Mouse (Mus musculus) midbrain, embryonic 11.5 days (tissue): ENCODE results near the gene Mtus2. TPM values are rescaled to one million over a fixed set of nuclear protein-coding genes. Genes with fewer than 3 reads are reported as not detected.
"Not testable (repeated sequence)": the region's sequence is repeated elsewhere in the genome, so short reads cannot be mapped to it uniquely, and the experiment has no call there.

Source experiments
- ATAC-seq: fragments of 200-750 bp; cut with Nextera tagmentation; 2 replicates; pipeline ENCODE4 v1.8.0; 2017; ENCODE audit warnings: moderate TSS enrichment, moderate library complexity; ENCODE audit not compliant: low FRiP score
- DNase-seq: peaks from one replicate; pipeline ENCODE4 v3.0.0; 2015; ENCODE audit warnings: low spot score; ENCODE audit errors: missing footprints
- H3K27ac ChIP-seq: fragments of 300-500 bp; sonication (generic); 2 replicates; pipeline ENCODE4 v1.5.1; 2014; ENCODE audit warnings: low read depth, low read length
- H3K27me3 ChIP-seq: fragments of 300-500 bp; sonication (generic); 2 replicates; pipeline ENCODE4 v1.6.1; 2014; ENCODE audit warnings: mild to moderate bottlenecking, low read length, moderate library complexity, mixed read lengths; ENCODE audit not compliant: control insufficient read depth, insufficient read depth
- H3K36me3 ChIP-seq: fragments of 300-500 bp; sonication (generic); 2 replicates; pipeline ENCODE4 v1.6.1; 2014; ENCODE audit warnings: mild to moderate bottlenecking, low read length, moderate library complexity, mixed read lengths; ENCODE audit not compliant: control insufficient read depth, insufficient read depth
- H3K4me1 ChIP-seq: fragments of 300-500 bp; sonication (generic); 2 replicates; pipeline ENCODE4 v1.6.1; 2014; ENCODE audit warnings: low read length; ENCODE audit not compliant: control insufficient read depth, insufficient read depth
- H3K4me2 ChIP-seq: fragments of 300-500 bp; sonication (generic); 2 replicates; pipeline ENCODE4 v1.6.1; 2014; ENCODE audit warnings: mild to moderate bottlenecking, moderate library complexity
- H3K4me3 ChIP-seq: fragments of 300-500 bp; sonication (generic); 2 replicates; pipeline ENCODE4 v1.5.1; 2014; ENCODE audit warnings: low read depth, low read length
- H3K9ac ChIP-seq: fragments of 300-500 bp; sonication (generic); 2 replicates; pipeline ENCODE4 v1.6.1; 2014; ENCODE audit warnings: low read length
- H3K9me3 ChIP-seq: fragments of 300-500 bp; sonication (generic); 2 replicates; pipeline ENCODE4 v1.6.1; 2016; ENCODE audit warnings: low read length; ENCODE audit not compliant: control insufficient read depth
- WGBS: fragments of 180-500 bp; shearing (Covaris S2); extraction: QIAGEN DNeasy Blood & Tissue Kit; methylation state at CpG from one replicate; pipeline ENCODE4 v1.1.7; 2014; 5-methylcytosine and 5-hydroxymethylcytosine counted together
- polyA plus RNA-seq: library from polyadenylated mRNA; unstranded; fragments of >200 nt; fragmentation: Nextera tagmentation; extraction: Ambion mirVana; gene quantifications from 2 replicates; pipeline ENCODE4 v1.2.1, GENCODE M21; 2014

Gene Mtus2
- polyA plus RNA-seq, 1 experiment from 2014 or later, result 13.8 TPM

DNA sequence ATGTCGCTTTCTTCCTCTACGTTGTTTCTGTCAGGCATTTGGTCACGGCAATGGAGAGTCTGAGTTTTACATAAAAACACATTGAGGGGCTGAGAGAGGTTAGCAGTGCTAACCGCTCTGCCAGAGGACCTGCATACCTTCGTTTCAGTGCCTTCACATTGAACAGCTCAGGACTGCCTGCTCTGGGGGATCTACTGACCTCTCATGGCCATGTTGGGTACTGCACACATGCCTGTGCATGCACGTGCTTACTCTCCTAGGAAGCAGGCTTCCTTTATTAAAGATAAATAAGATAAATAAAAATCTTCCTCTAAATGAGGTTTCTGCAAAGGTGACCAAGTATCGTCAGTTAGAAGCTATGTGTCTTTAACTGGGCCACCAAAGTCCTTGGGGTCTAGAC is 336.2 kb downstream of the Mtus2 start:
- Histone ChIP-seq H3K27ac (no peak overlapping the region), H3K9me3 (no peaks in the 10 kb centered on the region; the same call in 1 of the 2 replicates), H3K27me3 (no peaks in the 10 kb centered on the region), H3K36me3 (no peaks in the 10 kb centered on the region), H3K4me3 (no peak overlapping the region), H3K4me2 (no peak overlapping the region), H3K9ac (no peak overlapping the region), H3K4me1 (no peaks in the 10 kb centered on the region)
- 83% methylated on average over 7 of the region's 7 CpGs for WGBS
- ATAC-seq (no peak), DNase-seq (no peak)

- Histone ChIP-seq H3K9ac (no peak overlapping the region), H3K4me2 (no peak overlapping the region), H3K4me3 (no peak overlapping the region), H3K27ac (no peak overlapping the region), H3K36me3 (no peaks in the 10 kb centered on the region), H3K9me3 (no peaks in the 10 kb centered on the region), H3K4me1 (no peaks in the 10 kb centered on the region), H3K27me3 (no peaks in the 10 kb centered on the region)
- ATAC-seq (no peak), DNase-seq (no peak)
- 84% methylated on average over 11 of the region's 11 CpGs for WGBS
Observed at GRCm38 (mm10) chr5:148302968-148303367, 345.8 kb downstream of the Mtus2 start.

DNA sequence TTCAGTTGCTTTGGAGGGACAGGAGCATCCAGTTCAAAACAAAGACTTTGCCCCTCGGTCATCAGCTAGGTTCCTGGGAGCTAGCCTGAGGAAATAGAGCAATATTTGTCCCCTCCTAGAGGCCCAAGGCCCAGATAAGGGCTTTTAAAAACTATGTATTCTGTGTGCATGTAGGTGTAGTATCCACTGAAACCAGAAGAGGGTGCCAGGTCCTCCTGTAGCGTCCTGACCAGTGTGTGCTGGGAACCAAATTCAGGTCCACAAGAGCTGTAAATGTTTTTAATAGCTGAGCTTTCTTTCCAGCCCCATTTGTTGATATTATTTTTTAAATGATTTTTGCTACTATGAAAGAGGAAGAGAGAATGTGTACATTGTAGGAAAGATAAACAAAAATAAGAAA is 347.0 kb downstream of the Mtus2 start:
- no peak overlapping the region for H3K4me2 ChIP-seq
- H3K27me3 ChIP-seq, result no peaks in the 10 kb centered on the region
- DNase-seq (no peak), ATAC-seq (no peak)
- no peak overlapping the region for H3K27ac ChIP-seq
- no peak overlapping the region for H3K4me3 ChIP-seq
- WGBS, result 84% methylated on average over 2 of the region's 2 CpGs
- no peaks in the 10 kb centered on the region for H3K4me1 ChIP-seq
- H3K9ac ChIP-seq, result no peak overlapping the region
- H3K9me3 ChIP-seq, result no peaks in the 10 kb centered on the region
- no peaks in the 10 kb centered on the region for H3K36me3 ChIP-seq

DNA sequence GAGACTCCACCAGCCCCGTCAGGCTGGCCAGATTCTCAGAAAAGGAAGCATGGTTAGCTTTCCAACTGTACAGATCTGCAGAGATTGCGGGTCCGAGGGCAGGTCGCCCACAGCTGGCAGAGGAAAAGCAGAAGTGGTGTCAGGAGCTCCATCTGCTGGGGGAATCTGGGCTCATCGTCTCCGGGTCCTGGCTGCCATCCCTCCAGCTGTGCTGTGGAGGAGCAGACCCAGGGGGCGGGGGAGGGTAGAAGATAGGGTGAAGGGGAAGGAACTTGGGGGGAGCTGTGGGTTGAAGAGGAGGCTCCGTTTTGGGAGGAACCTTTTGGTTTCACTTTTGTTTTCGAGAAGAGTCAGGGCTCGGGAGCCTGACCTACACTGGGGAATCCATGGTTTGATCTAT is 353.7 kb downstream of the Mtus2 start:
- 76% methylated on average over 10 of the region's 10 CpGs for WGBS

DNA sequence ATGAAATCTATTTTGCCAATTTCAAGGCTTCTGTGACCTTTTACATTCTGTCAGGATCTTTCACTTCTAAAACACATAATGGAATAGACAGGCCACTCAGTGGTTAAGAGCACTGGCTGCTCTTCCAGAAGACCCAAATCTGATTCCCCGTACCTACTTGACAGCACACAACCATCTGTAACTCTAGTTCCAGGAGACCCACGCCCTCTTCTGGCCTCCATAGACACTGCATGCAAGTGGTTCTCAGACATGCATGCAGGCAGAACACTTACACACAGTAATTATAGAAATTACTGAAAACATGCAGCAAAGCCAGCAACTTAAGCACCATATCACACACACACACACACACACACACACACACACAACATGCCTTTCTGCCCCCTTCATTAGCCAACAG is 355.3 kb downstream of the Mtus2 start:
- ATAC-seq (no peak), DNase-seq (no peak)
- H3K27ac ChIP-seq, result no peak overlapping the region
- no peaks in the 10 kb centered on the region for H3K9me3 ChIP-seq
- no peaks in the 10 kb centered on the region for H3K4me1 ChIP-seq
- no peaks in the 10 kb centered on the region for H3K27me3 ChIP-seq
- no peak overlapping the region for H3K9ac ChIP-seq
- H3K4me2 ChIP-seq, result no peak overlapping the region
- WGBS, result 57% methylated on average over 2 of the region's 2 CpGs
- no peaks in the 10 kb centered on the region for H3K36me3 ChIP-seq
- no peak overlapping the region for H3K4me3 ChIP-seq

More for the DNA sequence above, 353.7 kb downstream of the Mtus2 start:
- DNase-seq (no peak), ATAC-seq (no peak)
- Histone ChIP-seq H3K27me3 (no peaks in the 10 kb centered on the region), H3K9me3 (no peaks in the 10 kb centered on the region), H3K27ac (no peak overlapping the region), H3K4me1 (no peaks in the 10 kb centered on the region), H3K36me3 (no peaks in the 10 kb centered on the region), H3K4me2 (no peak overlapping the region), H3K9ac (no peak overlapping the region), H3K4me3 (no peak overlapping the region)

DNA sequence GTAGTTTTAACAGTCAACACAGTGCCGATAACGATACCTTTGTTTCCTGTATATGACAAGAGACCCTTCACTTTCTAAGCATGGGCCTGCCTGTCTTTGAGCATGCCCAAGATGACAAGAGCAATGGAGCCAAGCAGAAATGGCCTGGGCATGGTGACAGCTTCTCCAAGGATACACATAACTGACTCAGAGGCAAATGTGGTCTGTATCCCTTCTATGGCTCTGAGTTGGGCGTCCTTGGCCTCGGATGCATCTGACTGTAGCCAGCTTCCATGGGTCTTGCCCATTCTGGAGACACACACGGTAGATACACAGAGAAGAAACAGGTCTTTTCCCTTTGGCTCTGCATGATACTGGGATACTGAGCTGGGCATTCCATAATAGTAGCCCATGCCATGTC is 357.8 kb downstream of the Mtus2 start:
- no peaks in the 10 kb centered on the region for H3K4me1 ChIP-seq
- H3K4me3 ChIP-seq, result no peak overlapping the region
- H3K4me2 ChIP-seq, result no peak overlapping the region
- H3K27ac ChIP-seq, result no peak overlapping the region
- H3K27me3 ChIP-seq, result no peaks in the 10 kb centered on the region
- DNase-seq (no peak), ATAC-seq (no peak)
- H3K36me3 ChIP-seq, result no peaks in the 10 kb centered on the region
- 92% methylated on average over 5 of the region's 5 CpGs for WGBS
- H3K9ac ChIP-seq, result no peak overlapping the region
- no peaks in the 10 kb centered on the region for H3K9me3 ChIP-seq

DNA sequence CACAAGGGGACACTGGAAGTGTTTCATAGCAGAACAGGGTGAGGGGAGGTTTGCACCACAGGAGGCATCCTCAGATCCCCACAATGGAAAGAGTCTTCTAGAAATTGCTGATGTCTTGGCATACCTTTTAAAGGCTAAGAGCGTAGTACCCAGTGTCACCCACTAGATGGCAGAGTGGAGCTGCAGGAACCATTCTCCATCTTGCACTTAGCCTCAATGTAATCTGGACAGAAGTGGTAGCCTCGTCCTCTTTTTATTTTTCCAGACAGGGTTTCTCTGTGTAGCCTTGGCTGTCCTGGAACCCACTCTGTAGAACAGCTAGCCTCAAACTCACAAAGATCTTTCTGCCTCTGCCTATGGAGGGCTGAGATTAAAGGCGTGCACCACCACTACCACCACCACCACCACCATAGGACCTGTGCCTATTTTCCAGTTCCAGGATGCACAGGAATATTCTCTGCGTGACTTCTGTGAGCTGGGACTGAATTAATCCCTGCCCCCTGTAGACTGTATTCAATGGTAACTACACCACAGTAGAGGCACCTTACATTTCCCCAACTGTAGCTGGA is 368.3 kb downstream of the Mtus2 start:
- no peaks in the 10 kb centered on the region for H3K9me3 ChIP-seq
- 48% methylated on average over 4 of the region's 4 CpGs for WGBS
- no peak overlapping the region for H3K4me3 ChIP-seq
- H3K4me1 ChIP-seq, result no peaks in the 10 kb centered on the region
- no peaks in the 10 kb centered on the region for H3K36me3 ChIP-seq
- H3K9ac ChIP-seq, result no peak overlapping the region
- H3K27me3 ChIP-seq, result no peaks in the 10 kb centered on the region
- H3K27ac ChIP-seq, result no peak overlapping the region
- no peak overlapping the region for H3K4me2 ChIP-seq
- ATAC-seq (0 out of 2 replicates have a peak, but pooled peaks have one; percentile 40), DNase-seq (no peak)

GRCm38 (mm10) chr5:148326295-148326694 is 369.2 kb downstream of the Mtus2 start:
- not testable (repeated sequence) for ATAC-seq, H3K36me3 ChIP-seq, H3K27me3 ChIP-seq, H3K4me3 ChIP-seq, H3K27ac ChIP-seq, DNase-seq, H3K9ac ChIP-seq, H3K9me3 ChIP-seq, H3K4me2 ChIP-seq, H3K4me1 ChIP-seq
- 92% methylated on average over 9 of the region's 9 CpGs for WGBS

- Histone ChIP-seq H3K27ac (no peak overlapping the region), H3K36me3 (no peaks in the 10 kb centered on the region; the same call in 1 of the 2 replicates), H3K27me3 (no peaks in the 10 kb centered on the region), H3K4me1 (no peaks in the 10 kb centered on the region), H3K9me3 (no peaks in the 10 kb centered on the region), H3K4me2 (no peak overlapping the region), H3K4me3 (no peak overlapping the region), H3K9ac (no peak overlapping the region)
- ATAC-seq (no peak), DNase-seq (no peak)
- 91% methylated on average over 3 of the region's 3 CpGs for WGBS
Observed at GRCm38 (mm10) chr5:148328982-148329381, 371.9 kb downstream of the Mtus2 start.
